Mouse (Mus musculus): ENCODE measurements at regions not wholly inside any gene's neighbourhood (a gene's known extent, or its start where the extent isn't known, plus 50 kb on each side); places are given as distances from the start of the nearest gene placed in this dataset.

GRCm38 (mm10) chr10:99561166-99561818, 198.2 kb downstream of the Csl start:
- H3K9me3 ChIP-seq: no peaks in the 10 kb centered on the region
- no peak overlapping the region for H3K4me3 ChIP-seq
- no peaks in the 10 kb centered on the region for H3K27me3 ChIP-seq (ENCODE audit: poor library complexity, severe bottlenecking)
- WGBS: 92% methylated on average over 11 of the region's 11 CpGs
- H3K4me1 ChIP-seq: 0 out of 2 replicates have a peak, but pooled peaks cover 5% of the 10 kb centered on the region
- no peak for DNase-seq (ENCODE audit: extremely low spot score, low spot score)
- H3K27ac ChIP-seq: no peak overlapping the region
- H3K36me3 ChIP-seq (replicated peaks): no peaks in the 10 kb centered on the region

DNA sequence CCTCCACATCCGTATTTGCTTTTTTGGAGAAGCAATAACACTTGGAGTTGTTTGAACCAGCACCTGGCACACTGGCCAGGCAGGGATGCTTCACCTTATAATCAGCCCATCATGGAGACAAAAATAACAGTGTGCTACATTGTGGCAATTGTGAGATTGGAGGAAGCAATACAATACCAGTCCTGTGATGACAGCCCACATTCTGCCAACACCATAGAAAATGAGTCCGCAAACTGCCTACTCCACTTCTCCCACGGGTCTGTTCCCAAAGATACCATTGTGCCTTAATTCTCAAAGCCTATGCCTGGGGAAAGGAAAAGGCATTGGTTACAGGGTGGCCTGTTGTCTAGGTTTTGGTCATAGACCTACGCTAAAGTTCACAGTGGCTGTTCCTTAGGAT, 194.9 kb downstream of the Csl start:
- Histone ChIP-seq H3K4me3 (no peak overlapping the region), H3K4me1 (no peaks in the 10 kb centered on the region), H3K36me3 (replicated peaks) (no peaks in the 10 kb centered on the region), H3K27ac (no peak overlapping the region), H3K27me3 (ENCODE audit: poor library complexity, severe bottlenecking) (no peaks in the 10 kb centered on the region), H3K9me3 (no peaks in the 10 kb centered on the region)
- WGBS: 86% methylated on average over 4 of the region's 4 CpGs
- DNase-seq (ENCODE audit: extremely low spot score, low spot score): no peak

DNA sequence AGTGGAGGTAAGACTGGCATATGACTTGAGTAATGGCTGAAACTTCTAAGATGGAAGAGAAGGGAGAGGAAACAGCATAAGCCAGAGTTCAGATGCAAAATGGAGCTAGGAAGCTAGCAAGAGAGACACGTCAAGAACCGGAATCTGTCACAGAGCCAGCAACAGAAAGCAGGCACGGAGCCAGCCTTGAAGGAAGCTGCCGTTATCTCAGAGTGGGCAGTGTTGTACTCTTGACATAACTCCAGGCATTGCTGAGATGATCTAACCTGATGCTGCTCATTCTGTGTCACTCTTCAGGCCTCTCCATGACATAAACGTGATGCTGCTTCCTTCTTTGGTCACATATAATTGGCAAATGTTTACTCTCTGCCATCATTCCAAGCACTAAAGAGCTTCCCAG, 191.0 kb downstream of the Csl start:
- Histone ChIP-seq H3K27me3 (ENCODE audit: poor library complexity, severe bottlenecking) (no peaks in the 10 kb centered on the region), H3K9me3 (no peaks in the 10 kb centered on the region), H3K4me3 (no peak overlapping the region), H3K4me1 (peaks cover 14% of the 10 kb centered on the region), H3K36me3 (replicated peaks) (no peaks in the 10 kb centered on the region), H3K27ac (no peak overlapping the region)
- DNase-seq (ENCODE audit: extremely low spot score, low spot score): no peak
- 91% methylated on average over 5 of the region's 5 CpGs for WGBS

DNA sequence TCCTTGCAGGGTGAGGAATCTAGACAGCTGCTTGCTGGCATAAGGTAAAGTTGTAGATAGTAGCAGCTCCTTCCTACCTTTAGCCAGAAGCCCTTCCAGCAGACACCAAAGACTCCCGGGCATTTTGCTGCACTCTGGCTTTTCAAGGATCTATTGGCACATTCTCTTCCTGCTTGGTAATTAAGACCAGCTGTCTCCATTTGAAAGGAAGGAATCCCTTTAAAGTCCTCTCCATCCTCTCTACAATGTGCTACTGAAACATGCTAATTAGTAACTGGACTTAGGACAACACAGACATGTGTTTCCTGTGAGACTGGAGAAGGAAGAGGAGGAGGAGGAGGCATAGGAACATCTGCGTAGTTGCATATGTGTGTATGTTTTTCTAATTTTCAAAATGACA, 189.3 kb downstream of the Csl start:
- peaks cover 22% of the 10 kb centered on the region for H3K4me1 ChIP-seq
- H3K4me3 ChIP-seq: no peak overlapping the region
- peak overlapping the region; percentile 20; the same call in 1 of the 2 replicates for H3K27ac ChIP-seq
- no peaks in the 10 kb centered on the region for H3K27me3 ChIP-seq (ENCODE audit: poor library complexity, severe bottlenecking)
- 35% methylated on average over 2 of the region's 2 CpGs for WGBS
- no peak for DNase-seq (ENCODE audit: extremely low spot score, low spot score)
- no peaks in the 10 kb centered on the region for H3K36me3 ChIP-seq (replicated peaks)
- no peaks in the 10 kb centered on the region for H3K9me3 ChIP-seq

- Histone ChIP-seq H3K9me3 (no peaks in the 10 kb centered on the region), H3K4me3 (no peak overlapping the region), H3K27ac (no peak overlapping the region), H3K4me1 (peaks cover 34% of the 10 kb centered on the region), H3K36me3 (replicated peaks) (no peaks in the 10 kb centered on the region), H3K27me3 (ENCODE audit: poor library complexity, severe bottlenecking) (0 out of 2 replicates have a peak, but pooled peaks cover 6% of the 10 kb centered on the region)
- no peak for DNase-seq (ENCODE audit: extremely low spot score, low spot score)
- 92% methylated on average over 14 of the region's 14 CpGs for WGBS
Measured at GRCm38 (mm10) chr10:99573997-99574396, 185.5 kb downstream of the Csl start.

GRCm38 (mm10) chr10:99575294-99575693, 184.2 kb downstream of the Csl start:
- DNase-seq (ENCODE audit: extremely low spot score, low spot score): no peak
- H3K36me3 ChIP-seq (replicated peaks): no peaks in the 10 kb centered on the region
- H3K9me3 ChIP-seq: no peaks in the 10 kb centered on the region
- no peak overlapping the region for H3K4me3 ChIP-seq
- peaks cover 35% of the 10 kb centered on the region for H3K4me1 ChIP-seq
- no peak overlapping the region for H3K27ac ChIP-seq
- H3K27me3 ChIP-seq (ENCODE audit: poor library complexity, severe bottlenecking): 0 out of 2 replicates have a peak, but pooled peaks cover 6% of the 10 kb centered on the region
- 76% methylated on average over 7 of the region's 7 CpGs for WGBS

GRCm38 (mm10) chr10:99576301-99576700, 183.2 kb downstream of the Csl start:
- no peak for DNase-seq (ENCODE audit: extremely low spot score, low spot score)
- no peak overlapping the region for H3K27ac ChIP-seq
- WGBS: 83% methylated on average over 5 of the region's 5 CpGs
- H3K4me1 ChIP-seq: peaks cover 30% of the 10 kb centered on the region
- no peaks in the 10 kb centered on the region for H3K36me3 ChIP-seq (replicated peaks)
- H3K9me3 ChIP-seq: no peaks in the 10 kb centered on the region
- H3K27me3 ChIP-seq (ENCODE audit: poor library complexity, severe bottlenecking): 0 out of 2 replicates have a peak, but pooled peaks cover 6% of the 10 kb centered on the region
- H3K4me3 ChIP-seq: no peak overlapping the region

GRCm38 (mm10) chr10:99577041-99577681, 182.3 kb downstream of the Csl start:
- 32% methylated on average over 12 of the region's 12 CpGs for WGBS
- H3K36me3 ChIP-seq (replicated peaks): no peaks in the 10 kb centered on the region
- no peaks in the 10 kb centered on the region for H3K9me3 ChIP-seq
- H3K4me3 ChIP-seq: no peak overlapping the region
- H3K4me1 ChIP-seq: peaks cover 30% of the 10 kb centered on the region
- H3K27ac ChIP-seq: no peak overlapping the region
- DNase-seq (ENCODE audit: extremely low spot score, low spot score): peak; percentile 57
- H3K27me3 ChIP-seq (ENCODE audit: poor library complexity, severe bottlenecking): 0 out of 2 replicates have a peak, but pooled peaks cover 6% of the 10 kb centered on the region

GRCm38 (mm10) chr10:99578366-99578765, 181.1 kb downstream of the Csl start:
- no peaks in the 10 kb centered on the region for H3K9me3 ChIP-seq
- DNase-seq (ENCODE audit: extremely low spot score, low spot score): no peak
- H3K36me3 ChIP-seq (replicated peaks): no peaks in the 10 kb centered on the region
- WGBS: 65% methylated on average over 4 of the region's 4 CpGs
- H3K4me3 ChIP-seq: no peak overlapping the region
- no peak overlapping the region for H3K27ac ChIP-seq
- H3K4me1 ChIP-seq: peaks cover 30% of the 10 kb centered on the region
- H3K27me3 ChIP-seq (ENCODE audit: poor library complexity, severe bottlenecking): 0 out of 2 replicates have a peak, but pooled peaks cover 6% of the 10 kb centered on the region

- H3K9me3 ChIP-seq: no peaks in the 10 kb centered on the region
- WGBS: 40% methylated on average over 8 of the region's 8 CpGs
- 0 out of 2 replicates have a peak, but pooled peaks cover 6% of the 10 kb centered on the region for H3K27me3 ChIP-seq (ENCODE audit: poor library complexity, severe bottlenecking)
- H3K36me3 ChIP-seq (replicated peaks): no peaks in the 10 kb centered on the region
- peaks cover 23% of the 10 kb centered on the region for H3K4me1 ChIP-seq
- no peak overlapping the region for H3K27ac ChIP-seq
- no peak for DNase-seq (ENCODE audit: extremely low spot score, low spot score)
- no peak overlapping the region for H3K4me3 ChIP-seq
Measured at GRCm38 (mm10) chr10:99580191-99580590, 179.3 kb downstream of the Csl start.

- 94% methylated on average over 8 of the region's 8 CpGs for WGBS
- Histone ChIP-seq H3K4me3 (no peak overlapping the region), H3K27ac (no peak overlapping the region), H3K9me3 (no peaks in the 10 kb centered on the region), H3K27me3 (ENCODE audit: poor library complexity, severe bottlenecking) (0 out of 2 replicates have a peak, but pooled peaks cover 6% of the 10 kb centered on the region), H3K4me1 (peaks cover 16% of the 10 kb centered on the region), H3K36me3 (replicated peaks) (no peaks in the 10 kb centered on the region)
- DNase-seq (ENCODE audit: extremely low spot score, low spot score): no peak
Measured at GRCm38 (mm10) chr10:99581074-99581473, 178.4 kb downstream of the Csl start.

- Histone ChIP-seq H3K9me3 (no peaks in the 10 kb centered on the region), H3K36me3 (replicated peaks) (no peaks in the 10 kb centered on the region), H3K4me3 (no peak overlapping the region), H3K27ac (no peak overlapping the region), H3K4me1 (peaks cover 9% of the 10 kb centered on the region; the same call in 1 of the 2 replicates), H3K27me3 (ENCODE audit: poor library complexity, severe bottlenecking) (no peaks in the 10 kb centered on the region)
- DNase-seq (ENCODE audit: extremely low spot score, low spot score): no peak
- 84% methylated on average over 2 of the region's 2 CpGs for WGBS
Measured at GRCm38 (mm10) chr10:99584855-99585254, 174.6 kb downstream of the Csl start.

DNA sequence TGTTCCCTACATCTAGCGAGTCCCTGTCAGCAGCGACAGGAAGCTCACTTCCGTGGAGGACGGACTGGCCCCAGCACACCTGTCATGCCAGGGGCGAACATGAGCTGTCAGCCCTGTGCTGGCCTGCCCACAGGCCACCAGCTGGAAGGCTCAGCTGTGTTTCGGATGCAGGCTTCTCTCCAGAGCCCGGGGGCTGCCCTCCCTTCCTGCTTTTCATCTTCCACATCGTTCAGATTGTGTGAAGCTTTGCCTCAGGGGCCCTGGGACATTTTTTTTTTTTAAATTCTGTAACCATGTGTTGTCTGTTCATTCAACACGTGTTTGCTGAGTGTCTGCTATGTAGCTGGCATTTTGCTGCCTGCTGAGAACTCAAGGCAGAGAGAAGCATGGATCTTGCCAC, 167.2 kb downstream of the Csl start:
- WGBS: 63% methylated on average over 9 of the region's 9 CpGs
- Histone ChIP-seq H3K27ac (no peak overlapping the region), H3K27me3 (ENCODE audit: poor library complexity, severe bottlenecking) (no peaks in the 10 kb centered on the region), H3K9me3 (no peaks in the 10 kb centered on the region), H3K36me3 (replicated peaks) (no peaks in the 10 kb centered on the region), H3K4me1 (peaks cover 6% of the 10 kb centered on the region), H3K4me3 (no peak overlapping the region)
- DNase-seq (ENCODE audit: extremely low spot score, low spot score): no peak
